Mouse (Mus musculus): Measurements from ENCODE around the gene Ovgp1.
"Not testable (repeated sequence)": the region's sequence is repeated elsewhere in the genome, so short reads cannot be mapped to it uniquely, and the experiment has no call there.

The Ovgp1 gene

DNA sequence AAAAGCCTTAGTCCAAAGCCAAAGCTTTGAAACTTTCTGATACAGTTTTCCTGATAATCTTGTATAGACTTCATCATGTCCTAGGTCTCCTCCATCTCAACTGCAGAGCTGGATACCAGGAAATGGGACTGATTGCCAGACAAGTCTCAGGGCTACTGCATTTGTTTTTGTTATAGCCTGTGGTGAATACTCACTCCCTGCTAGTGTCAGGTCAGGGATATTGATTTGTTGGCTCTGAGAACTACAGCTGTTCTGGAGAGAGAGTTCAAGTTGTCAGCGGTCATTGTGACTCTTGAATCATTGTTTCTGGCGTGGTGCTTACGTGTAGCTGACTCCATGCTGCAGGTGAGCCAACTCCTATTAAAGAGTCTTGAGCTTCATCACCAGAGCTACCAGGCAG lies at the start of gene Ovgp1:
Ovgp1 (plus strand) TSS at position 301 of the 400 bp plus-strand sequence.
- no peak for DNase-seq

DNA sequence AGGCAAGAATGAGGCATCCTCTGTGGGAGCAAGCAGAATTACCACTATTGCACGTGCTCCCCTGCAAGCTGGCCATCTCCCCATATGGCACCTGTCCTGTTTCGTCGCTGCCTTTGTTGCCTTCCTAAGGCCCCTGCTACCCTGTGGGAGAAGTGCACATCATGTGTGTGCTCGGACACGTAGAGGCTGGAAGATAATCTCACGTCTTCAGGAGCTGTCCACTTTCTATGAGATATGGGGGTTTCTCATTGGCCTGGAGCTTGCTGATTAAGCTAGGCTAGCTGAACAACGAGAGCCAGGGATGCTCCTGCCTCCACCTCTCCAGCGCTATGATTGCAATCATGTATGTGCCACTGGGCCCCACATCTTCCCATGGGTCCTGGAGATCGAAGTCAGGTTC lies 48.9 kb upstream of the Ovgp1 start:
- no peak for DNase-seq

DNA sequence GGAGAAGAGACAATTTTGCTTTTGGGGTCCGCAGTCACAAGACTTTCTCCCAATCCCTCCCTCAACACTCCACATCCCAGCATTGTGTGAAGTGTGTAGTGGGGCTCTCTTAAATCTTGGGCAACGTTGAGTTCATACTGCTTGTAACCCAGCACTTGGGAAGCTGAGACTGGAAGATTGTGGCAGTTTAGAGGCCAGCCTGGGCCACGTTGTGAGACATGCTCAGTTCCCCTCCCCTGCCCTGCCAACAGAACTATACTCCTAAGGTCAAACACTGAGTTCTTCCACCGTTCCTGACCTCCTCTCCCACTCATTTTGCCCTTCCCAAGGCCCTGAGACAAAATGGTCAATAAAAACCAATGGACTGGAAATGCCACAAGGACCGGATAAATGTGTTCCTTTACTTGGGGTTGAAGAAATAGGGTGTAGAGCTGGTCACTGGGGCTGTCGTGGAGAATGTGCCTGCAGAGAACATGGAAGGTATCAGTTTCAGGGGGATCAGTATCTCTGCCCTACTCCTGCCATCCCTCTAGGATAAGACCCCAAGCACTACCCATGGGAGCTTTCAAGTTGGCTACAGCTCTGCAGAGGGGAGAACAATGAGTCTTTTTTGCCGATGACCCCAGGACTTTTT lies 45.8 kb upstream of the Ovgp1 start:
- no peak for DNase-seq

DNA sequence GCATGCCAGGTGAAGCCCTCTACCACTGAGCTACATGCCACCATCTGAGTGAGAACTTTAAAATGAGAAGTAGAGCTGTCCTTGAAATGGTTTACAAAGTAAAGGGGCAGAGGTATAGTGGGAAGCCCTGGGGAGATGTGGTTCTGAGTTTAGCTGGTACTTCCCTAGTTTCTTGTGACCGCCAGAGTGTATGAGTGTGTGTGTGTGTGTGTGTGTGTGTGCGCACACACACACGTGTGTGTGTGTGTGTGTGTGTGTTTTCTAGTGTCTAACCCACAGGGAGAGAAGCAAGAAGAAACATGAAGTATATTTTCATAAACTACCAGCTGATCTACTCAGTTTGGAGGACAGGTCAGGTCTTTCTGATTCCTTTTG lies 45.3 kb upstream of the Ovgp1 start:
- no peak for DNase-seq

DNA sequence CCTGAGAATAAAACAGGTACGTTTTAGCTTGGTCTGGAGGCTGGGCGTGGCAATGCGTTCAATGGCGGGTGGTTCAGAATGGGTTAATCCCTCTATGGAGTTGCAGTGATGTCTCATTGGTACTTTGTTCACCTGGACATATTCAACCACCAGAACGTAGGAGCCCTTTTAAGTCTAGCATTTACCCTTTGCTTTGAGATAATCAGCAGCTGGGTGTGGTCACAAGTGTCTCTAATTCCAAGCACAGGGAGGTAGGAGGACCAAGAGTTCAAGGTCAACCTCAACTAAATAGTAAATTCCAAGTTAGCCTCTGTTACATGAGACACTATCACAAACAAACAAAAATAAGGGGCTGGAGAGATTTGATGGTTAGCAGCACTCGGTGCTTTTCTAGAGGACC lies 44.7 kb upstream of the Ovgp1 start:
- no peak for DNase-seq

DNA sequence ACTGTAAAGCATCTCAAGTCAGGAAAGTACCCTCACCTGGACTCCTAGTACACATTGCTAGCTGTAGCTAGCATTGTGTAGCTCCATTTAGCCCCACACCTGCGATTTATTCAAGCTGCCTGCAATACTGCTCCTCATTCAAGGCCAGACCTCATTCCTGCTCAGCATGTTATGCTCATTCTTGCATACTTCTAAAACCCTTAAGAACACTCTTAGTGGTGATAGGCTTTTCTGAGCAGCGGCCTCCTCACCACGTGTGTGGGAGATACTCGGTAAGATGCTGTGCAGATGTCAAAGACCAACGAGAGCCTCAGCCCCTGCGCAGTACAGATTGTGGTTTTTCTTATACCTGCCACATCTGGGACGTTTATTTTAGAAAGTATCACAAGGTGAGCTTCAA lies 43.7 kb upstream of the Ovgp1 start:
- no peak for DNase-seq

DNA sequence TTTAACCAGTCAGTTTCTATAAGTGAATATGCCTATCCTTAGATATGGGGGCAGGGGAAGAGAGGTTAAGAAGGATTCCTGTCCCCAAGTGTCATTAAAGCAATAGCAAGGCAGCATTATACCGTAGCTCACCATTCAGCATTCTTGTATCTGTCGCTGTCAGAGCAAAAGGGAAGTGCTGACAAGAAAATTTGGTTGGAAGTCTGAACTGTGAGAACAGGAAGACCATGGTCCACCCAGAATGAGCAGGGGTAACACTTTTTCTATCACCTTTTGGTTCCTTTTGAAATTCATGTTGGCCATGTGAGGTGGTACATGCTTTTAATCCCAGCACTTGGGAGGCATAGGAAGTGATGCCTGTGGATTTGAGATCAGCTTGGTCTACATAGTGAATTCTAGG lies 42.4 kb upstream of the Ovgp1 start:
- DNase-seq: no peak

DNA sequence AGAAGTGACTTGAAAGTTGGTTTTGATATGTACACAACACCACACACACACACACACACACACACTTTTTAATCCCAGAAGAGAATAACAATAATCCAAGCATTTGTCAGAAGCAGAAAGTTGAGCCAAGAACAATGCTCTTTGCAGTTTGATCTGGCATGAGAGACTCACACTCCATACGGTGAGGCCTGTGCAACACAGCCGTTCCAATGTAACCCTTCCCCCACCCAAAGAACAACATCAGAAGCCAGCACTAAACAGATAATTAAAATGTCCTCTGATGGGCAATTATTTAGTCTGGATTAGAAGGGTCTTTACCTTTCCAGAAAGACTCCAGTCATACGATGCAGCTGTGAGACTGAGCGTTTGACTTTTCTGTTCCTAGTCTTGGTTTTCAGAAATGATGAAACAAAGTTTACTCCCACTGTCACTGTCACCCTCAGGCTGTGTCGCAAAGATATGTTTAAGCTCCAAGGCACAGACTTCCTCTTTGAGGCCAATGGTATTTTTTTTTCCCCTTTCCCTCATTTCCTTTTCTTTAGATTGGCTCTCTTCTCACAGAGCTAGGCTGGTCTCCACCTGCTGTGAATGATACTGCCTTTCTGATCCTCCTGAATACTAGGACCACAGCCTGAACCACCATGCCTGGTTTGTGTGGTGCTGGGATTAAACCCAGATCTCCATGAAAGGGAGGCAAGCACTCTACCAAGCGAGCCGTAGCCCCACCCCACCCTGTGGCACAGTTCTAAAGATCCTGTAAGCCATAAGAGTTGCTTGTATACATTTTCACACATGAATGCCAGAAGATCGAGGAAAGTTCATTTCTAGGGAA lies 41.1 kb upstream of the Ovgp1 start, which contains the start of gene I830077J02Rik:
I830077J02Rik (minus strand) TSS at position 425 of the 832 bp plus-strand sequence.
- DNase-seq: no peak

DNA sequence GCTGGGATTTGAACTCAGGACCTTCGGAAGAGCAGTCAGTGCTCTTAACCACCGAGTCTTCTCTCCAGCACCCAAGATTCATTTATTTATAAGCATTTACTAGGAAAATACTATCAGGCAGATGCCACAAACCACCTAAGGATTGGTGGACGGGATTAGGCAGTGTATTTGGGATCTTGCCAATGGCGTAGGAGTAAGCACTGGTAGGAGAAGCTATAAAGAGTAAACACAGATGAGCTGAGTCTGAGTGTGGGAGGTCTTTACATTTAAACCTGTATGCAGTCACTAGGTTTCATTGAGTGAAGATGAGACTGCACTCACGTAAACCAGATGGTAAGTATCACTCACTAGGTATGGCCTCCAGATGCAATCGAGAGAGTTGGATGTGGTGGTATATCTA lies 39.6 kb upstream of the Ovgp1 start:
- DNase-seq: no peak

DNA sequence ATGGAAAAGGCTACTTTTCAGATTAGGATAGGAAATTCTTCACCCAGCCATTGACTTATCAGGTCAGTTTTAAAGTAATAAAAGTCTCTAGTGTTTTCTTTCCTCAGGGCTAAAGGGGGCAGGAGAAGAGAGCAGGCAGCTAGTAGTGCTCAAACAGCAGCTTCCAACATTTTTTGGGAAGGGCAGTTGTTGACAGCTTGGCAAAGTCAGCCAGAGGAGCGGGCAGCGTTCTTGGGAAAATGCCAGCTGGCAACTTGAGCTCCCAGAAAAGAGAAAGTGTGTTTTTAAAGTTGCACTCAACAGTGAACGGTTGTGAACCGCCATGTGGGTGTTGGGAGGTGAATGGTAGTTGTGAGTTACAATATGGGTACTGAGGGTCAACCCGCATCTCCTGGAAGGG lies 38.5 kb upstream of the Ovgp1 start:
- peak; percentile 53 to 67 for DNase-seq

DNA sequence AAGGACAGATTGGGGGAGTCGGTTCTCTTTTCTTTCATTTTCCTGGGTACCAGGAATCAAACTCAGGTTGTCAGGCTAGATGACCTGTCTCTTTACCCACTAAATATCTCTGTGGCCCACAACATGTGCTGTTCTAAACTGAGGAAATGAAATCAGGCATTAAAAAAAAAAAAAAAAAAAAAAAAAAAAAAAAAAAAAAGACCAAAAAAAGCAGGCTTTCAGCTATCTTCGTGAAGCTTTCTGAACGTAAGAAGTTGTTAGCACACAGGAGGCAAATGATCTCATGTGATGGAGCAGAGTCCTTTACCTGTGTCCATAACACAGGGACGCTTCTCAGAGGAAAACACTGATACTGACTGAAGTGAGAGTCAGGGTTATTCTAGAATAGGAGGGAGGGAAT lies 37.4 kb upstream of the Ovgp1 start:
- DNase-seq: no peak

DNA sequence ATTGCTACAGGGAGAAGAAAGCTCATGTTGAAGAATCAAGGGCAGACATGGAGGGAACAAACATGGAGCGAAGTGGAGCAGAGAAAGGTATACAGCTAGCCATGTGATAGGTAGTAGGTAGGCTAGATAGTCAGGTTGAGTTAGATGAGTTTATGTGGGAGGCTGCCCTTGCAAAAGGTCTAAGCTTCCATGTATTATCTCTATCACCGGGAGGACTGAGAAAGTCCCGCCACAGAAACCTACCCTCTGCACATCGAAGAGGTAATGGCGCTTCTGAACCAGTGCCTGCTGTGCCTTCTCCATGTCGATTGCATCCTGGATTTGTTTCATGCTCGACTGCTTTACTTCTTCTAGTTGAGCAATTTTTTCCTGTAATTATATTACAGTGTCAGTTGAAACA lies 22.2 kb upstream of the Ovgp1 start:
- no peak for DNase-seq

DNA sequence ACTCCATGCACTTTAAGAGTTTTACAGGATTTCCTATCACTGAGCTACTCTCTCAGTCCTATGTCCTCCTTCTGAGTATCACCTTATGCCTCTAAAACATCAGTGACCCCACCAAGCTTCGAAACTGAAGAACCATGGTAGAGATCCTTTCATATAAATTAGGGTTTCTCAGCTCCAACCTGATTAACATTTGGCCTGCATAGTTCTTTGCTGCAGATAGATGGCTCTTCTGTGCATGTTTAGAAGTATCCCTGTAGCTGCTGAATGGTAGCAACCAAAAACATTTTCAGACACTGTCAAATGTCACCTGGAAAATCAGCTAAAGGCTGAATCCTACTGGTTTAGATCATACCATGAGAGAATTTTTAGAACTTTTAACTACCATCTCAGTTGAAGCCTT lies 16.3 kb upstream of the Ovgp1 start:
- DNase-seq: no peak

DNA sequence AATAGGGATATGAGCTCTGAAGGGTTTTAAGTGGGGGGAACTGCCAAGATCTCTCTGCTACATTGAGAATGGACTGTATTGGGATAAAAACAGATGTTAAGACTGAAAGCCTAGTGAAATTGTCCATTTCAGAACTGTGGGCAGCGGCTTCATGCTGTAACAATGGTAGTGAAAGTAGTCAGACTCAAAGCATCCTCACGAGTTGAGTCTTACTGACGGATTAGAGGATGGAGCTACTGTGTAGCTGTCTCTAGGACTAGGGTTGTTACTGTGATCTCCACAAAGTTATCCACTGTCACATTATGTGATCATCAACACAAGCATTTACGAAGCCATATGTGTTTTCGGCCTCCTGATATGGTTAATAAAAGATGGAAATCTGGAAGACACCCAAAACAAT lies 15.3 kb upstream of the Ovgp1 start:
- no peak for DNase-seq

DNA sequence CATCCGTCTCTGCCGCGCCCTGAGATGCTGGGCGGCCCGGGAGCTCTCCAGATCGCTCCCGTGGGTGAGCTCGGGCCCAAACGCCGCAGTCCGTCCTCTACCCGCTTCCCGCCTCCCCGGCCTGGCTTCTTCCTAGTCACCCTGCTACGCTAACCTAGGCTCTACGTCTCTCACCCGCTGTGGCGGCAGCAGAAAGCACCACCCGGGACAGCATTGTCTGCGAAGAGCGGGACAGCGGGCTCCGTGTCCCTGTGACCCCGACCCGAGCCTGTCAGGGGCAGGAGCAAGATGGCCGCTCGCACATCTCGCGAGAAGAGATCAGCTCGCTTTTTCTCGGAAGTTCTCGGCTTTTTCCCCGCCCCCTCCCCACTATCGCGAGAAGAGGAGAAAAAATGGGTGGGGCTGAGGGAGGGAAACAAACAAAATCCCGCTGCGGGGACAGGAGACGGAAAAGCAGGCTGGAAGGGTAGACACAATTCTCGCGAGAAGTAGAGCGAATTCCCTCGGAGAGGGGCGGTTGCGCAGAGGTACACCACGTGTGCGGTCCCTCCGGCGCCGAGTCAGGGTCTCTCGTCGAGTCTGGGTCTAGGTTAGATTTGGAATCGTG lies 14.4 kb upstream of the Ovgp1 start, which contains the start of gene Wdr77:
Wdr77 (plus strand) TSS at position 396 of the 607 bp plus-strand sequence.
- DNase-seq: peak; percentile 96 to 98

DNA sequence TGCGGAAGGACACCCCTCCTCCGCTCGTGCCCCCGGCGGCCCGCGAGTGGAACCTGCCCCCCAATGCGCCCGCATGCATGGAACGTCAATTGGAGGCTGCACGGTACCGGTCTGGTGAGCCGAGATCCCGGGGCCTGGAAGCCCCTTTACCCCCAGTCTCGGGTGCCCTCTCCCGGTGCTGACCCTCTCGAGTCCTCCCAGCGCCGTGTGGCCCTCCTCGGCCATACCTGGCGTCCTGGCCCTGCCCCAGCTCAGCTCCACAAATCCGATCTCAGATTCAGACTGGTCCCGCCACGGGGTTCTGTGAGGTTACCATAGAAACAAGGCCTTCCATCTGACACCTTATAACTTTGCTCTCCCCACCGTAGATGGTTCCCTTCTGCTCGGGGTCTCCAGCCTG lies 13.9 kb upstream of the Ovgp1 start:
- DNase-seq: no peak

DNA sequence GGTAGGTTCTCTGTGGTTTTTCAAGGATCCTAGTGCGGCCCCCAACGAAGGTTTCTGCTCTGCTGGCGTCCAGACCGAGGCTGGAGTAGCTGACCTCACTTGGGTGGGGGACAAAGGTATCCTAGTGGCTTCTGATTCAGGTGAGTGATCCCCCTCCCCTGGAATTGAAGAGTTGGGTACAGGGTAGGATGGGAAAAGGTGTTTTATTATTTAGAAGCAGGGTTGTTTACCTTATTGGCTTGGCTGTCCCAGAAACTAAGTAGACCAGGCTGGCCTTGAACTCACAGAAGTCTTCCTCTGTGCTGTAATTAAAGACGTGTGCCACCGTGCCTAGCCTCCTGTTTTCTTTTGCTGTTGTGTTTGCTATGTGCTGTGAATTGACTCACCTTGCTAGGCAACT lies 13.5 kb upstream of the Ovgp1 start, which contains the start of gene Atp5f1:
Atp5f1 (minus strand) TSS at position 101 of the 400 bp plus-strand sequence.
- no peak for DNase-seq

DNA sequence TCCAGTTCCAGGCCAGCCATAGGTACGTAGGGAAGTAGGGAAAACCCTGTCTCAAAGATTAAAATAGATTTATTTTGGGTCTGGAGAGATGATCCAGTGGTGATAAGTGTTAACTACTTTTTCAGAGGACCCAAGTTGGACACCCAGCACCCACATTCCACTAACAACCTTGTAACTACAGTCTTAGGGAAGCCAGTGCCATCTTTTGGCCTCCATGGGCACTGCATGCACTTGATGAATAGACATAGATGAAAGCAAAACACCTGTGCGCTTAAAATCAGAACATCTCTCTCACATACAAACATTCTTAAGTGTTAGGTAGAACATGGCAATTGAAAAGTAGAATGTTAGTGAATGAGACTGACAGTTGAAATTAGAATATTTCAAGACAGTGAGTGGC lies 12.8 kb upstream of the Ovgp1 start:
- DNase-seq: peak; percentile 7 to 28

DNA sequence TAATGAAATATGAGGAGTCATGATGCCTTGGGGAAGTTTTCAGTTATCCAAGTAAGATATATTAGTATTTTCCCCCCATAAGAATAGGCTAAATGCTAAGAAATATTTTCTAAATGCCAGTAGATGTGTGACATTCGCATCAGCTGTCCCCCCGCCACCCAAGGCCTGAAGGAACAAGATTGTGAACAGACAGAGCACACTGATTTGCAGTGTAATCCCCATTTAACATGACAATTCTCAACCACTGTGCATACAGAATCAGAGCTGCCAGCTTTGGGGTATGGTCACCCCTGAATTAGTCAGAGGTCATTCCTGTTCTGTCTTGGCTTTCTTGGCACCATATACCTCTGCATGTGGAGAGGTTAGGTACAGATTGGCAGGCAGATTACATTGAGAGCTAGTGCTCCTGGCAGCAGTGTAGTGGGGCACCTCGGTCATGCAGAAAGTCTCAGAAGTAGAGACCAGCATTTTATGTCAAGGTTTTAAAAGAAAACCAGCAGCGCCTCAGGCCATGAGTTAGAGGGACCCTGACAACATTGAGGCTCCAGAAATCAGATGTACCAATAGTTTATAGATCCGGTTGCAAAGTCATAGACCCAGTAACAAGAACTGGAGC lies 1.6 kb upstream of the Ovgp1 start:
- no peak for DNase-seq

DNA sequence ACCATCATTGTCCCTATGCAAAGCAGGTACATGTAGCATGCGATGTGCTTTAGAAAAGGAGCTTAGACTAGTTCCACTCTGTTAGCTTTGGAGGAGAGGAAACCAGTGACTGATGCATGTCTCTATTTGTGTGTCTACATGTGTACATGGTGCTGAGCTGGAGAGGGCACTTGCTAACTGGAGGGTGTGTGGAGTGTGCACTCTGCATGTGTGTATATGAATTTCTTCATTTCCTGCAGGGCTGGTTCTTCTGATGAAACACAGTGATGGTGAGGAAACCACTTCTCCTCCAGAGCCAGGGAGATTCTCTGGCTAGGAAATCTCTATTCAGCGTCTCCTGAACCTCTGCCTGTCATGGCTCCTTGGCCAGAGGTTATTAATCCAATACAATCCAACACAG lies 663 bp downstream of the Ovgp1 start:
- DNase-seq: no peak

DNA sequence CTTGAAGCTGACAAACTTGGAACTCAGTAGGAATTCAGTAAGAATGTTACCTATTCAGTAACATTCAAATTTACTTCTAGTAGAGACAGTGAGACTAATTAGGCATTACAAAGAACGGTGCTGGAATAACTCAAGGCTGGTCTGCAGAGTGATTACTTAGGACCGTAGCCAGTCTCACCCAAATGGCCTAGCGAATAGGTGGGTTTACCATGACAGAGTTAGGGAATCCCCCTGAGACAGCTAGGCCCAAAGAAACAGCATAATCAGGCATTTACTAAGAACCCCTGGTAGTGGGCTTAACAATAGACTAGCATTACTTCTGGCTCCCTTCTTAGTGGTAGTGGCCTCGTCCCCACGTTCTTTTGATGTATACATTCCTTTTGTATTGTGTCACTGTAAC lies 16.1 kb downstream of the Ovgp1 start:
- not testable (repeated sequence) for DNase-seq

DNA sequence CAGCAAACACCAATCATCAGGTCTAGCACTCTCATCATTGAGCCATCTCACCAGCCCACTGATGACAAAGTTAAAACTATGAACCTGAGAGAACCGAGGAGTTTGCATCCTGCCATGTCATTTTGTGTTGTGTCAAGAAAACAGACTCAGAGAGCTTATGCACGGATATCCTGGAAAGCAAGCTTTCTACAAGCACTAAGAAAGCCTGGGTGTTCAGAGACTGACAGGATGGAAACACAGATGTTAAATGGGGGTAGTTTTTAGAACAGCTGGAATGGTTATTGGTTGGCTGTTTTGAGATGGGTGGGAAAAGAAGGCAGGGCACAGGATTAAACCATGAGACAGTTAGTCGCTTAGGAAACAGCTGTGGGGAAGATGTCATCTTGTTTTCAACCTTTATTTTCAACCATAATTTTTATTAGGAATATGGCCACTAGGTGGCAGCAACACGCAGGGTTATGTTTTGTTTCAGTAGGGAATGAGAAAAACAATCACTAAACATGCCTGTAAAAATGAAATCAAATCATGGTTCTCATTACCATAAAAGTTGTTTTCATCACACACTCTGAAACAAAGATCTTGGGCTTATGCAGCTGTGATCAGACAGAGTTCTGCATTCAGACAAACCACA lies 18.3 kb downstream of the Ovgp1 start:
- DNase-seq: peak; percentile 64 to 66

DNA sequence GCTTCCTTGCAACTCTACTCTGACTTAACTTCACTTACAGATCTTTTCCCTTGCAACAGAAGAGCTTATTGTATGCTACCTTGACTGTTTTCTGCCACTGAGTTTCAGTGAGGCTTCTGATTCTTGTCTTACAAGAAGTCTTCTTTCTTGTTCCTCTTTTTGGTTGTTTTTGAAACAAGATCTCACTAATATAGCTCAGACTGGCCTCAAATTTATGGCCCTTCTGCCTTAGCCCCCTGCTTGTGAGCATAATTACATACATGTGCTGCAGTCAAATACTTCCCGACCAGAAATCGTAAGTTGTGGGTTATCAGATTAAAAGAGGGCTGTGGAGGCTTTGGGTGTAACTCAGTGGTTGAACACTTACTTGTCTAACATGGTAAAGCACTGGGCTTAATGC lies 21.2 kb downstream of the Ovgp1 start:
- no peak for DNase-seq

Measured in kidney, postnatal 4 days (tissue).